14 mouse cellular contexts compared by ENCODE assay signal in genomic region chr15:93270289-93270855, GRCm38 (mm10). TPM values are rescaled to one million over a fixed set of nuclear protein-coding genes. Genes with fewer than 3 reads are reported as not detected.
DNase-seq lines count a peak whose midpoint lies in the region; ATAC-seq and TF ChIP-seq lines count a peak whose summit lies in the region.
"Had no signal": no experiment of that assay in that cellular context is flagged by ENCODE, and none has a peak within 500 bp of the region (broad histone marks: within the 10 kb centered on the region; RNA-seq: fewer than 3 reads in every experiment).

No protein-coding gene starts in this region.

- H3K4me2 ChIP-seq in stomach, postnatal 0 days (replicated peaks; ENCODE audit: low read depth): no peak overlapping the region
- H3K4me2 ChIP-seq in forebrain, embryonic 14.5 days (ENCODE audit: low read length): no peak overlapping the region
- H3K4me2 ChIP-seq: neural tube, embryonic 13.5 days had no signal

- H3K27me3 ChIP-seq in stomach, postnatal 0 days (ENCODE audit: control insufficient read depth, insufficient read depth, low read length): no peaks in the 10 kb centered on the region
- H3K27me3 ChIP-seq in forebrain, embryonic 14.5 days (replicated peaks; ENCODE audit: control insufficient read depth, insufficient read depth, low read length): no peaks in the 10 kb centered on the region
- H3K27me3 ChIP-seq: neural tube, embryonic 13.5 days had no signal

- H3K27ac ChIP-seq in stomach, postnatal 0 days (replicated peaks): no peak overlapping the region
- H3K27ac ChIP-seq in forebrain, embryonic 14.5 days (ENCODE audit: low read depth, low read length): no peak overlapping the region
- H3K27ac ChIP-seq in gastrocnemius, adult 2 months: no peak overlapping the region
- H3K27ac ChIP-seq: heart, embryonic 10.5 days; neural tube, embryonic 13.5 days had no signal

- DNase-seq in adrenal gland, adult (ENCODE audit: inconsistent age in 2 of 2, low spot score in 1 of 2): peak; percentile 65 to 90
- no peak for DNase-seq in adrenal gland, postnatal 4 days (ENCODE audit: low spot score in 2 of 2)
- DNase-seq in thymus, postnatal 14 days: peak; percentile 23
- DNase-seq in thymus, postnatal 0 days (ENCODE audit: low spot score): no peak
- DNase-seq in c-Kit-positive CD71-positive TER-119-negative erythroid progenitor cells, embryonic 14.5 days (ENCODE audit: low read depth): peak; percentile 33
- DNase-seq in stomach, postnatal 0 days (ENCODE audit: low spot score): peak; percentile 45
- DNase-seq in forebrain, embryonic 14.5 days (ENCODE audit: low spot score): no peak
- DNase-seq in gastrocnemius, adult 2 months: no peak
- DNase-seq: kidney, adult 2 months; left cerebral cortex, postnatal 4 days; midbrain, embryonic 14.5 days had no signal

- H3K4me1 ChIP-seq in stomach, postnatal 0 days (replicated peaks; ENCODE audit: control insufficient read depth, insufficient read depth): peaks cover 4% of the 10 kb centered on the region; the same call in 1 of the 2 replicates
- peaks cover 13% of the 10 kb centered on the region for H3K4me1 ChIP-seq in forebrain, embryonic 14.5 days (ENCODE audit: control insufficient read depth, insufficient read depth, low read length)

- H3K9me3 ChIP-seq in stomach, postnatal 0 days (ENCODE audit: control insufficient read depth, low read length): no peaks in the 10 kb centered on the region
- H3K9me3 ChIP-seq in forebrain, embryonic 14.5 days (replicated peaks; ENCODE audit: control insufficient read depth, low read length): no peaks in the 10 kb centered on the region
- H3K9me3 ChIP-seq: heart, embryonic 10.5 days; neural tube, embryonic 13.5 days had no signal

- no peak overlapping the region for H3K9ac ChIP-seq in stomach, postnatal 0 days (ENCODE audit: low read length)
- H3K9ac ChIP-seq in forebrain, embryonic 14.5 days (ENCODE audit: low read length): no peak overlapping the region
- H3K9ac ChIP-seq: neural tube, embryonic 13.5 days had no signal

- 77% methylated on average over 9 of the region's 9 CpGs for WGBS in stomach, postnatal 0 days
- WGBS in forebrain, embryonic 14.5 days: 70% methylated on average over 9 of the region's 9 CpGs

- no peak for TF ChIP-seq CTCF in stomach, postnatal 0 days (IDR thresholded peaks at IDR 0.05; ENCODE audit: low read depth)
- no peak for TF ChIP-seq CTCF in gastrocnemius, adult 2 months (IDR thresholded peaks at IDR 0.05)

- intact Hi-C loops in gastrocnemius, adult 2 months (cut with DNase I): no loop called here

- no peak for TF ChIP-seq EP300 in stomach, postnatal 0 days (optimal IDR thresholded peaks at IDR 0.05)

- no peaks in the 10 kb centered on the region for H3K36me3 ChIP-seq in stomach, postnatal 0 days (ENCODE audit: control insufficient read depth, insufficient read depth, low read length)
- H3K36me3 ChIP-seq in forebrain, embryonic 14.5 days (ENCODE audit: control insufficient read depth, insufficient read depth, low read length): no peaks in the 10 kb centered on the region
- H3K36me3 ChIP-seq: neural tube, embryonic 13.5 days had no signal

- no peak for ATAC-seq in stomach, postnatal 0 days (ENCODE audit: low FRiP score, low TSS enrichment)
- ATAC-seq in forebrain, embryonic 14.5 days: no peak

- no peak overlapping the region for H3K4me3 ChIP-seq in stomach, postnatal 0 days (ENCODE audit: low read depth, low read length)
- H3K4me3 ChIP-seq in forebrain, embryonic 14.5 days (ENCODE audit: low read depth, low read length): no peak overlapping the region
- H3K4me3 ChIP-seq in gastrocnemius, adult 2 months: no peak overlapping the region
- H3K4me3 ChIP-seq: erythroblast, embryonic 14.5 days; heart, embryonic 10.5 days; neural tube, embryonic 13.5 days had no signal

RNA-seq across cellular contexts. Expression of gene Gxylt1, which starts 4.6 kb away (rescaled TPM):
- total RNA-seq in adrenal gland, postnatal 4 days (2021): 10 to 100 TPM; 32.9 to 33.2 TPM
- 5.2 and 5.9 TPM in 2 replicates for polyA plus RNA-seq in thymus, postnatal 0 days (2015; fragmentation: Nextera tagmentation; extraction: Ambion mirVana)
- polyA plus RNA-seq in stomach, postnatal 0 days (2015; fragmentation: Nextera tagmentation; extraction: Ambion mirVana): 5.2 and 5.7 TPM in 2 replicates
- polyA plus RNA-seq in forebrain, embryonic 14.5 days (2014; fragmentation: Nextera tagmentation; extraction: Ambion mirVana): 7.8 and 9.7 TPM in 2 replicates
- 1 to 10 TPM; 5.7 to 6.9 TPM for total RNA-seq in gastrocnemius, adult 2 months (2021)

Comparison
In these comparisons a context has a peak if more than half of its experiments do, and no peak if none do; other contexts are left out.
1. DNase-seq: peak in adrenal gland, adult (2 of 2), thymus, postnatal 14 days (single experiment), c-Kit-positive CD71-positive TER-119-negative erythroid progenitor cells, embryonic 14.5 days (single experiment) and stomach, postnatal 0 days (single experiment); none in adrenal gland, postnatal 4 days (0 of 2), thymus, postnatal 0 days (single experiment), forebrain, embryonic 14.5 days (single experiment) and gastrocnemius, adult 2 months (single experiment).